Mouse (Mus musculus): ENCODE data around the gene Trappc12. TPM values are rescaled to one million over a fixed set of nuclear protein-coding genes. Genes with fewer than 3 reads are reported as not detected.
"Not testable (repeated sequence)": the region's sequence is repeated elsewhere in the genome, so short reads cannot be mapped to it uniquely, and the experiment has no call there.

Gene Trappc12
- total RNA-seq, 2 experiments from 2014 or later: 13.6 to 14.8 TPM

GRCm38 (mm10) chr12:28735293-28735692, 15.0 kb downstream of the Trappc12 start:
- intact Hi-C loops (cut with DNase I; ENCODE audit: low total_unique reads): no loop called here
- no peak for DNase-seq

DNA sequence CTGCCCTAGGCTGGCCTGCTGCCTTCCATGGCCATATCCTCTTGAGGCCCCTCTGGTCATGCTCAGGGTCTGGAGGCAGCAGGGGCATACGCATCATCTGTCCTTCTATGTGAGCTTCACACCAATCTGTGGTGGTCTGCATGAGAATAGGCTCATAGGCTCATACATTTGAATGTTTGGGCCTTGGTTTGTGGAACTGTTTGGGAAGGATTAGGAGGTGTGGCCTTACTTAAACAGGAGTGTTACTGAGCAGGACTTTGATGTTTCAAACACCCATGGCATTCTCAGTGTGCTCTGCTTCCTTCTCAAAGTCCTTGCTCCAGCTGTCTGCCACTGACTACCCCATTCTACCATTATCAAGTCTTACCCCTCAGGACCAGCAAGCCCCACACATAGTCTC, 16.0 kb downstream of the Trappc12 start:
- no peak for DNase-seq
- intact Hi-C loops (cut with DNase I; ENCODE audit: low total_unique reads): no loop called here

DNA sequence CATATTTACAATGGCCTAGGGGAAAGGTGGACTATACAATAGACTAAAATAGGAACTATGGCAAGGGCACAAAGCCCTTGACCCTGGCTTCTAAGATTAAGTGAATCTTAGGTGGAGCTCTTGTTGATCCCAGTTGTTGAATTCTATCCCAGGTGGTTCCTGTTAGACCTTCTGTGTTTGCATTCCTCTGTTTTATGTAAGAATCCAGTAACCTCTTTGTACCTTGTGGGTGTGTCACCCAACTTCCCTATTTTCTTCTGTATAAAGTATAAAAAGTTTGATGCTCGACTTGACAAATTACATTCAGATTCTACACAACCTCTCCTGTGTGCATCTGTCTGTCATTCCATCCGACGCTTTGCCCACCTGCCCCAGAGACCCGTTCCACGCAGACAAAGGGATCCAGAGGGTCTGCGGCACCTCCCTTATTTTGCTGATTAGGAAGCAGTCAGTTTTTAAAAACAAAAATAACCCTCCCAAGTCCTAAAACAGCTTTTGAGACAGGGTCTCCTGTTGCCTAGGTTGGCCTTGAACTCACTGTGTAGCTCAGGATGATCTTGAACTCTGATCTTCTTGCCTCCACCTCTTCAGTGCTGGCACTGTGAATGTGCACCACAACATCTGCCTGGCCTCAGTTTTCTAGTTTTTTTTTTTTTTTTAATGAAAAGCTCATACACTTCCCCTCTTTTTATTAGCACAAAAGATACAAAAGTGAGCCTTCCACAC, 16.6 kb downstream of the Trappc12 start:
- DNase-seq; intact Hi-C loops (cut with DNase I; ENCODE audit: low total_unique reads): not testable (repeated sequence)

GRCm38 (mm10) chr12:28732631-28733030, 17.6 kb downstream of the Trappc12 start:
- intact Hi-C loops (cut with DNase I; ENCODE audit: low total_unique reads): no loop called here
- DNase-seq: no peak

- intact Hi-C loops (cut with DNase I; ENCODE audit: low total_unique reads): no loop called here
- DNase-seq: no peak
Measured at GRCm38 (mm10) chr12:28727061-28727460, 23.2 kb downstream of the Trappc12 start.

DNA sequence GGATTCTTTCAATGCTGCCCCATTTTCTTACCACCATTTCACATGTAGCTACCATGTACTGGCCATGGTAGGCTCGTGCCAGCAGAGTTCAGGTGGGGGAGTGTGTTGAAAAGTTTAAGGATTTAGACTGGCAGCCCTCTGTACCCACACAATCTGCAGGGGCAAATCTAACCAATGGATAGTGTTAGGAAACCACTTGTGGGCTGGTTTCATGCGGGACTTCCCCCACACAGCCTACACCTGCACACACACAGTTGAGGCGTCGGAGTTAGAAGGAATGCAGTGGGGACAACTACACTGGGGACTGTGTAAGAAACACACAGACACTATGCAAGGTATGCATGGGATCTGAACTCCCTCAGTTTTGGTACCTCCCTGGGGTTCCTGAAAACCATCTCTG, 24.1 kb downstream of the Trappc12 start:
- DNase-seq: no peak
- intact Hi-C loops (cut with DNase I; ENCODE audit: low total_unique reads): no loop called here

DNA sequence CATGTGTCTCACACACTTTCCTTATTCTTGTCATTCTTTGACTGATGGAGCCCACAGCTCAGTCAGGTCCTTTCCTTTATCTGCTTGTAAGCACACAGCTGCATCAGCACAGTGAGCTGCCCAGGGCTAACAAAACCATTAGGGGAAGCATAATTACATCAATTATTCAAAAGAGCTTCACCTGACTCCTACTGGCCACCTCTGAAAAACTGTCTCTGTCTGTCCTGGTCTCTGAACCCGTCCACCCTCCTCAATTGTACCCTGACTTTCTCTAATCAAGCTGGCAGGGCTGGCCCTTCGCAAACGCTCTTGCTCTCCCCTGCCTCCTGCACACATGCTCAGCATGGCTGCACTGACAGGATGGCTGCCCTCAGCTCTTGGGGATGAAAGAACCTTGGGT, 25.9 kb downstream of the Trappc12 start:
- DNase-seq: no peak
- intact Hi-C loops (cut with DNase I; ENCODE audit: low total_unique reads): no loop called here

- no peak for DNase-seq
- intact Hi-C loops (cut with DNase I; ENCODE audit: low total_unique reads): no loop called here
Measured at GRCm38 (mm10) chr12:28718106-28718505, 32.2 kb downstream of the Trappc12 start.

DNA sequence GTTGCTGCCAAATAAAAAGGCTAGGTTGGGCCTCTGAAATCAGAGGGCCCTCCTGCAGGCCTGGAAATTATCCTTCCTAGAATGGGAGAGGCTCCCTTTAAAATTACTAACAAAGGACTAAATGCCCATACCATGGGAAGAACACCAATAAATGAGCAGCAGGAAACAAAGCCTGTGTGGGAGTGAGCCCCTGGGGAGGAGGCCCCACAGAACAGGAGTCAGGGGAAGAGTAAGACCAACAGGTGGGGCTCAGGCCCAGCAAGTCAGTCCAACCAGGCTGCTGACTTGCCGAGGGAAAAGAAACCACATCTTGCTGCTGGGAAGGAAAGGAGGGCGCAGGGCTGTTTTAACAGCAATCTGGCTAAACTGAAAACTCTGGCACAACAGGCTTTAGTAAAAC, 33.2 kb downstream of the Trappc12 start:
- no peak for DNase-seq
- intact Hi-C loops (cut with DNase I; ENCODE audit: low total_unique reads): no loop called here

GRCm38 (mm10) chr12:28714822-28715632, 35.2 kb downstream of the Trappc12 start:
- no peak for DNase-seq
- intact Hi-C loops (cut with DNase I; ENCODE audit: low total_unique reads): no loop called here

- intact Hi-C loops (cut with DNase I; ENCODE audit: low total_unique reads): no loop called here
- no peak for DNase-seq
Measured at GRCm38 (mm10) chr12:28710566-28711185, 39.6 kb downstream of the Trappc12 start.

- intact Hi-C loops (cut with DNase I; ENCODE audit: low total_unique reads): no loop called here
- DNase-seq: no peak
Measured at GRCm38 (mm10) chr12:28708154-28708553, 42.1 kb downstream of the Trappc12 start.

GRCm38 (mm10) chr12:28705204-28705603, 45.1 kb downstream of the Trappc12 start:
- no peak for DNase-seq
- intact Hi-C loops (cut with DNase I; ENCODE audit: low total_unique reads): no loop called here

- intact Hi-C loops (cut with DNase I; ENCODE audit: low total_unique reads): no loop called here
- no peak for DNase-seq
Measured at GRCm38 (mm10) chr12:28704381-28704780, 45.9 kb downstream of the Trappc12 start.

DNA sequence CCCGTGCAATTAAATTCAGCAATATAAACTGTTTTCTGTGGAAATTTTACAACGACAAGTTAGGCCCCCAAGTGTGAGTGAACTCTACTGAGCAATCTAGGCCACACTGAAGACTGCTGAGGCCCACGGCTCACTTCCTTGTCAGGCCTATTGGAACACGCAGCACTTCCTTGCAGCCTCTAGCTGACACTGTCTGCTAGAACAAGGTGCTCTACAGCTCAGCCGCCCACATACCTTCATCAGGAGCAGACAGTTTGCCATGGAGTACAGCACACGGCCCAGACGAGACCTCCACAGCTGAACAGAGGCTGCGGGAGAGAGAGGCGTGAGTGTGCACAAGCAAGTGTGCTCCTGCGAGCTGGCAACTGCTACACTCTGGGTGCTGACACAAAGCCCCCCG, 49.0 kb downstream of the Trappc12 start:
- intact Hi-C loops (cut with DNase I; ENCODE audit: low total_unique reads): no loop called here

GRCm38 (mm10) chr12:28700561-28701025, 49.7 kb downstream of the Trappc12 start:
- intact Hi-C loops (cut with DNase I; ENCODE audit: low total_unique reads): no loop called here
- DNase-seq: peak; percentile 84

More for the DNA sequence above, 49.0 kb downstream of the Trappc12 start:
- no peak for DNase-seq

- intact Hi-C loops (cut with DNase I; ENCODE audit: low total_unique reads): no loop called here
- DNase-seq: no peak
Measured at GRCm38 (mm10) chr12:28700101-28700511, 50.2 kb downstream of the Trappc12 start.

GRCm38 (mm10) chr12:28699656-28700055, 50.6 kb downstream of the Trappc12 start:
- DNase-seq: peak; percentile 42
- intact Hi-C loops (cut with DNase I; ENCODE audit: low total_unique reads): no loop called here

GRCm38 (mm10) chr12:28699086-28699485, 51.2 kb downstream of the Trappc12 start:
- intact Hi-C loops (cut with DNase I; ENCODE audit: low total_unique reads): no loop called here
- no peak for DNase-seq

- DNase-seq: no peak
- intact Hi-C loops (cut with DNase I; ENCODE audit: low total_unique reads): no loop called here
Measured at GRCm38 (mm10) chr12:28697821-28698595, 52.3 kb downstream of the Trappc12 start.

Data from gastrocnemius, postnatal 14 days (tissue).